Mouse (Mus musculus): Measurements from ENCODE around the gene Rsph4a. TPM values are rescaled to one million over a fixed set of nuclear protein-coding genes. Genes with fewer than 3 reads are reported as not detected.

Rsph4a gene
- polyA plus RNA-seq, 1 experiment, result not detected

DNA sequence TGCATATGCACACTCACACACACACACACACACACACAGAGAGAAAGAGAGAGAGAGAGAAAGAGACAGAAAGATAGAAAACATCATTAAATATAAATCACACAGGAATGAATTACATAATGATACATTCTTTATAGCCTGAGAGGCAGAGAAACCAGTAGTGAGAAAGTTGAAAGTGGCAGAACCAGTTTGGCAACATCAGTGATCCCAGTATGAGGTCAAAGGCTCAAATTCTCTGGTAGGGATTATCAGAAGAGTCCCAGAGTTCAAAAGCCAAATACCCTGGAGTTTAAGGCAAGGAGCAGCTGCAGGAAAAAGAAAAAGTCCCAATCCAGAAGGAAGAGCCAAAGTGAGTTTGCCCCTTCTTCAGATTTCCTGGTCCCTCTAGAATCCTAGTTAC, 35.8 kb downstream of the Rsph4a start:
- Histone ChIP-seq H3K4me1 (ENCODE audit: control insufficient read depth, insufficient read depth, low read length) (no peaks in the 10 kb centered on the region), H3K27ac (ENCODE audit: control insufficient read depth, insufficient read depth, low read depth, low read length, poor library complexity) (no peak overlapping the region), H3K4me3 (replicated peaks; ENCODE audit: control insufficient read depth, low read depth, low read length) (no peak overlapping the region)
- TF ChIP-seq CTCF (IDR thresholded peaks at IDR 0.05; ENCODE audit: control insufficient read depth, insufficient read depth, low read length) (no peak), POLR2A (IDR thresholded peaks at IDR 0.05; ENCODE audit: borderline replicate concordance, control insufficient read depth, low read depth, low read length) (no peak)

DNA sequence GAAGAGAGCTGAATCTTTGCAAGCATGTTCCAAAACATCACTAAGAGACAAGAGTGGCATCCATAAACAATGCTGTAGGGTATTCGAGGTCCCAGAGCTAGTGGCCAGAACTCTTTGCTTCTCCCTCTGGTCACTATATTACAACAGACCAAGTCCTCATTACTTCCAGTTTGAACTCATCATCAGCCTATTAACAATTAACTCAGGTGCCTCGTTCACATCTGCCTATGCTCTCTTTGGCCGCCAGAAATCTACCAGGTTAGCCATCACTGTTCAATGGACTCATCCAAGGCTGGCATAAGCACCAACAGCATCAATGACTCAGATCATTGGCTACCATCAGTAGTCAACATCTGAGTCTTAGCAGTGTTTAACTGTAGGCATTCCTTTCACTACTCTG, 40.5 kb downstream of the Rsph4a start:
- WGBS, result 85% methylated on average over 3 of the region's 3 CpGs
- H3K4me3 ChIP-seq (replicated peaks; ENCODE audit: control insufficient read depth, low read depth, low read length), result no peak overlapping the region
- no peaks in the 10 kb centered on the region for H3K4me1 ChIP-seq (ENCODE audit: control insufficient read depth, insufficient read depth, low read length)
- H3K27ac ChIP-seq (ENCODE audit: control insufficient read depth, insufficient read depth, low read depth, low read length, poor library complexity), result no peak overlapping the region
- no peak for TF ChIP-seq POLR2A (IDR thresholded peaks at IDR 0.05; ENCODE audit: borderline replicate concordance, control insufficient read depth, low read depth, low read length)
- TF ChIP-seq CTCF (IDR thresholded peaks at IDR 0.05; ENCODE audit: control insufficient read depth, insufficient read depth, low read length), result no peak

DNA sequence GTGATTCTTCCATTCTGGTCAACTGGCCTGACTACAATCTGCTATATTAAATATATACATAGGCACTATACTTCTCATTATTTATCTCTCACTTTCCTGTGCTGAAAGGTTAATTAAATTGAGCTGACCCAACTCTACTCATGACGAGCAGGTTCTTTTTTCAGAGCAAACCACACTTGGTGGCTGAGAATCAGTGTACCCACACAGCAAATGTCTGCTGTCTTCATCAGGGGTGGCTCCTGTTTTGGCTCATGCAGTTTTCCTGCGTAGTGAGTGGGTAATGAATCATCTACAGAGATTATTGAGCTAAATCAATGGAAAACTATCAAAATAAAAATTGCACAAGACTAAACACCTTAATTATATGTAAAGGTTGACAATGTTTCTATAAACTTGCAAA, 41.4 kb downstream of the Rsph4a start:
- H3K4me1 ChIP-seq (ENCODE audit: control insufficient read depth, insufficient read depth, low read length), result no peaks in the 10 kb centered on the region
- no peak overlapping the region for H3K4me3 ChIP-seq (replicated peaks; ENCODE audit: control insufficient read depth, low read depth, low read length)
- TF ChIP-seq CTCF (IDR thresholded peaks at IDR 0.05; ENCODE audit: control insufficient read depth, insufficient read depth, low read length), result no peak
- no peak for TF ChIP-seq POLR2A (IDR thresholded peaks at IDR 0.05; ENCODE audit: borderline replicate concordance, control insufficient read depth, low read depth, low read length)
- WGBS, result 84% methylated on average over 2 of the region's 2 CpGs
- no peak overlapping the region for H3K27ac ChIP-seq (ENCODE audit: control insufficient read depth, insufficient read depth, low read depth, low read length, poor library complexity)

DNA sequence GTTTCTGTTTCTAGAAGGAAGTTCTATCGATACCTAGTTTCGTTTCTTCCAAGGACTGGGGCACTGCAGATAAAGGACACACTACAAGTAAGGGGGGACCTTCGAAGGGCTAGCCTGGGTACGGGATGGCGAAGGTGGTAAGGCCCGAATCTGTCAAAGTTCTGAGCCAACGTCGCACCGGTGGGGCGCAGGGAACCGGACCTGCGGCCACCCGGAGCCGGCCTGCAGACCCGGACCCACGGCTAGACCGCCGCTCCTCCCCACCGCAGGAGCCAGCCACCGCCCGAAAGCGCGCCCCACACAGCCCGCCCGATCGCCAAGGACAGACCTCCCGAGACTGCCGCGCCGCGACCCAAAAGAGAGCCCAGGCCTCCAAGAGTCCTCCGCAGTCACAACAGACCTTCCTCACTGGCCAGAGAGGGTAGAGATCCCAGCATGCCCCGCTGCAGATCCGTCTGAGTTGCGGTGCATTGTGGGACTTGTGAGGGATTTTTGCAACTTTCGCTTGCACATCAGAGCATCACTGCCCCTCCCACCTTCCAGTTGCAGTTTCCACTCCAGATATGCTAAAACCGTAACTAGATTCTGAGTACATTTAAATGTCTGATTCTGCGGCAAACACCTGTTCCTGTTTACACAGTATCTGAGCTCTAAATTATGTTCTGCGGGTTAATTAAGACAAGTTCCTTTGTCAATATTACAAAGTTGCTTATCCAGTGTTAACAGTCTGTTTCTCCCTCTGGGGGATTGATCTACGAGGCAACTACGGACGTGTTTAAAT, 46.1 kb downstream of the Rsph4a start, which contains the start of gene Zup1:
Zup1 (minus strand) TSS at position 467 of the 781 bp plus-strand sequence.
- TF ChIP-seq CTCF (IDR thresholded peaks at IDR 0.05; ENCODE audit: control insufficient read depth, insufficient read depth, low read length) (no peak), POLR2A (IDR thresholded peaks at IDR 0.05; ENCODE audit: borderline replicate concordance, control insufficient read depth, low read depth, low read length) (peak; percentile 64)
- H3K4me1 ChIP-seq (ENCODE audit: control insufficient read depth, insufficient read depth, low read length), result no peaks in the 10 kb centered on the region
- under 1% methylated on average over 42 of the region's 42 CpGs for WGBS
- H3K4me3 ChIP-seq (replicated peaks; ENCODE audit: control insufficient read depth, low read depth, low read length), result peak within 1 kb of the TSS; percentile 98
- peak within 1 kb of the TSS; percentile 93 for H3K27ac ChIP-seq (ENCODE audit: control insufficient read depth, insufficient read depth, low read depth, low read length, poor library complexity)

- TF ChIP-seq CTCF (IDR thresholded peaks at IDR 0.05; ENCODE audit: control insufficient read depth, insufficient read depth, low read length), result no peak
- TF ChIP-seq POLR2A (IDR thresholded peaks at IDR 0.05; ENCODE audit: borderline replicate concordance, control insufficient read depth, low read depth, low read length), result no peak
- Histone ChIP-seq H3K4me3 (replicated peaks; ENCODE audit: control insufficient read depth, low read depth, low read length) (no peak overlapping the region), H3K27ac (ENCODE audit: control insufficient read depth, insufficient read depth, low read depth, low read length, poor library complexity) (no peak overlapping the region), H3K4me1 (ENCODE audit: control insufficient read depth, insufficient read depth, low read length) (no peaks in the 10 kb centered on the region)
- 82% methylated on average over 3 of the region's 3 CpGs for WGBS
These were observed 47.6 kb downstream of the Rsph4a start for GRCm38 (mm10) chr10:33952509-33952908.

Other genes with a start within 250 kb of the Rsph4a start
- gene Sult3a2, start 118.4 kb upstream of the Rsph4a start, polyA plus RNA-seq (2011; ENCODE audit: insufficient read depth, insufficient read length, low replicate concordance, missing spikeins), result not detected in 2 replicates
- gene Sult3a1, start 47.4 kb upstream of the Rsph4a start, polyA plus RNA-seq (2011; ENCODE audit: insufficient read depth, insufficient read length, low replicate concordance, missing spikeins), result 1.1 TPM in 1 of 2 replicates, not detected in the other
- gene Zup1, start 46.2 kb downstream of the Rsph4a start, polyA plus RNA-seq (2011; ENCODE audit: insufficient read depth, insufficient read length, low replicate concordance, missing spikeins), result 14.8 and 15.5 TPM in 2 replicates
- 6.0 and 47.9 TPM in 2 replicates for gene Rwdd1, start 114.5 kb downstream of the Rsph4a start, polyA plus RNA-seq (2011; ENCODE audit: insufficient read depth, insufficient read length, low replicate concordance, missing spikeins)
- gene Trappc3l, start 132.5 kb downstream of the Rsph4a start, polyA plus RNA-seq (2011; ENCODE audit: insufficient read depth, insufficient read length, low replicate concordance, missing spikeins), result not detected in 2 replicates
- not detected in 2 replicates for gene Calhm4, start 139.2 kb downstream of the Rsph4a start, polyA plus RNA-seq (2011; ENCODE audit: insufficient read depth, insufficient read length, low replicate concordance, missing spikeins)
- gene Calhm5, start 191.4 kb downstream of the Rsph4a start, polyA plus RNA-seq (2011; ENCODE audit: insufficient read depth, insufficient read length, low replicate concordance, missing spikeins), result not detected in 2 replicates
- gene Calhm6, start 222.9 kb downstream of the Rsph4a start, polyA plus RNA-seq (2011; ENCODE audit: insufficient read depth, insufficient read length, low replicate concordance, missing spikeins), result 5.1 TPM in 1 of 2 replicates, not detected in the other

All from bone marrow, adult 2 months (tissue).